Mouse (Mus musculus): ENCODE results near the gene Mrs2. TPM values are rescaled to one million over a fixed set of nuclear protein-coding genes. Genes with fewer than 3 reads are reported as not detected.

Gene Mrs2
- total RNA-seq (2017): 18.5 and 20.8 TPM in 2 replicates

- peak; percentile 69 for ATAC-seq (ENCODE audit: extremely low read depth, insufficient number of reproducible peaks, low FRiP score, poor library complexity, severe bottlenecking)
Measured at GRCm38 (mm10) chr13:25019793-25020539, at the start of gene Mrs2. TSS of gene Mrs2 (minus strand) at chr13:25020379.

- ATAC-seq (ENCODE audit: extremely low read depth, insufficient number of reproducible peaks, low FRiP score, poor library complexity, severe bottlenecking): no peak
Measured at GRCm38 (mm10) chr13:25069765-25070164, 49.6 kb upstream of the Mrs2 start.

GRCm38 (mm10) chr13:25067183-25067582 is 47.0 kb upstream of the Mrs2 start:
- ATAC-seq (ENCODE audit: extremely low read depth, insufficient number of reproducible peaks, low FRiP score, poor library complexity, severe bottlenecking): no peak

- ATAC-seq (ENCODE audit: extremely low read depth, insufficient number of reproducible peaks, low FRiP score, poor library complexity, severe bottlenecking): no peak
Measured at GRCm38 (mm10) chr13:25066659-25067058, 46.5 kb upstream of the Mrs2 start.

GRCm38 (mm10) chr13:25055873-25056667 is 35.9 kb upstream of the Mrs2 start, which contains the start of gene Dcdc2a:
TSS of gene Dcdc2a (plus strand) at chr13:25056004.
- ATAC-seq (ENCODE audit: extremely low read depth, insufficient number of reproducible peaks, low FRiP score, poor library complexity, severe bottlenecking): no peak

GRCm38 (mm10) chr13:25055111-25055554 is 35.0 kb upstream of the Mrs2 start:
- no peak for ATAC-seq (ENCODE audit: extremely low read depth, insufficient number of reproducible peaks, low FRiP score, poor library complexity, severe bottlenecking)

GRCm38 (mm10) chr13:25052671-25053070 is 32.5 kb upstream of the Mrs2 start:
- no peak for ATAC-seq (ENCODE audit: extremely low read depth, insufficient number of reproducible peaks, low FRiP score, poor library complexity, severe bottlenecking)

GRCm38 (mm10) chr13:25039488-25039887 is 19.3 kb upstream of the Mrs2 start:
- ATAC-seq (ENCODE audit: extremely low read depth, insufficient number of reproducible peaks, low FRiP score, poor library complexity, severe bottlenecking): no peak

- ATAC-seq (ENCODE audit: extremely low read depth, insufficient number of reproducible peaks, low FRiP score, poor library complexity, severe bottlenecking): no peak
Measured at GRCm38 (mm10) chr13:25027114-25027425, 6.9 kb upstream of the Mrs2 start.

GRCm38 (mm10) chr13:25026409-25027113 is 6.4 kb upstream of the Mrs2 start:
- ATAC-seq (ENCODE audit: extremely low read depth, insufficient number of reproducible peaks, low FRiP score, poor library complexity, severe bottlenecking): no peak

- ATAC-seq (ENCODE audit: extremely low read depth, insufficient number of reproducible peaks, low FRiP score, poor library complexity, severe bottlenecking): no peak
Measured at GRCm38 (mm10) chr13:25024655-25025054, 4.5 kb upstream of the Mrs2 start.

GRCm38 (mm10) chr13:25023129-25023528 is 3.0 kb upstream of the Mrs2 start:
- ATAC-seq (ENCODE audit: extremely low read depth, insufficient number of reproducible peaks, low FRiP score, poor library complexity, severe bottlenecking): no peak

- no peak for ATAC-seq (ENCODE audit: extremely low read depth, insufficient number of reproducible peaks, low FRiP score, poor library complexity, severe bottlenecking)
Measured at GRCm38 (mm10) chr13:25022386-25022785, 2.2 kb upstream of the Mrs2 start.

GRCm38 (mm10) chr13:25020540-25020892 is 337 bp upstream of the Mrs2 start:
- no peak for ATAC-seq (ENCODE audit: extremely low read depth, insufficient number of reproducible peaks, low FRiP score, poor library complexity, severe bottlenecking)

- ATAC-seq (ENCODE audit: extremely low read depth, insufficient number of reproducible peaks, low FRiP score, poor library complexity, severe bottlenecking): no peak
Measured at GRCm38 (mm10) chr13:25018316-25018715, 1.9 kb downstream of the Mrs2 start.

- no peak for ATAC-seq (ENCODE audit: extremely low read depth, insufficient number of reproducible peaks, low FRiP score, poor library complexity, severe bottlenecking)
Measured at GRCm38 (mm10) chr13:25007115-25007514, 13.1 kb downstream of the Mrs2 start.

- no peak for ATAC-seq (ENCODE audit: extremely low read depth, insufficient number of reproducible peaks, low FRiP score, poor library complexity, severe bottlenecking)
Measured at GRCm38 (mm10) chr13:25002965-25003364, 17.2 kb downstream of the Mrs2 start.

GRCm38 (mm10) chr13:24999538-24999937 is 20.6 kb downstream of the Mrs2 start:
- ATAC-seq (ENCODE audit: extremely low read depth, insufficient number of reproducible peaks, low FRiP score, poor library complexity, severe bottlenecking): no peak

- ATAC-seq (ENCODE audit: extremely low read depth, insufficient number of reproducible peaks, low FRiP score, poor library complexity, severe bottlenecking): no peak
Measured at GRCm38 (mm10) chr13:24993160-24993559, 27.0 kb downstream of the Mrs2 start.

GRCm38 (mm10) chr13:24989006-24989405 is 31.2 kb downstream of the Mrs2 start:
- no peak for ATAC-seq (ENCODE audit: extremely low read depth, insufficient number of reproducible peaks, low FRiP score, poor library complexity, severe bottlenecking)
